In the genomic region with DNA sequence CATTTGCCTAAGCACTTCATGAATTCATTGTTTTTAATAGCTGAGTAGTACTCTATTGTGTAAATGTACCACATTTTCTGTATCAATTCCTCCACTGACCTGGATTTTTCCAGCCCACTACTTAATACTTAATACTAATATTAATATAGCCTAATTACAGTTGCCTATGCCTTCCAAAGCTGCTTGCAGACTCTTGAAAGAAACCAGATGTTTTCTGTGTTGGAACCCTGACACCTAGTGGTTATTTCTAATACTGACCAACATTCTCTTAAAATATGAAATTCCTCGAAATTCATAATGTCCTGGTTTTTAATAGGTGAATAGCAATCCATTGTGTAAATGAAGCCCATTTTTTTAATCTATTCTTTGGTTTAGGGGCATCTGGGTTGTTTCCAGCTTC, we compare ENCODE assay signal across 9 mouse cellular contexts. TPM values are rescaled to one million over a fixed set of nuclear protein-coding genes. Genes with fewer than 3 reads are reported as not detected.
DNase-seq lines count a peak whose midpoint lies in the region; ATAC-seq and TF ChIP-seq lines count a peak whose summit lies in the region.
"Had no signal": no experiment of that assay in that cellular context is flagged by ENCODE, and none has a peak within 500 bp of the region (broad histone marks: within the 10 kb centered on the region; RNA-seq: fewer than 3 reads in every experiment).

No protein-coding gene starts in this region.

- 31% methylated on average over 1 of the region's 1 CpGs for WGBS in midbrain, embryonic 13.5 days

- H3K4me2 ChIP-seq in midbrain, embryonic 13.5 days (replicated peaks): no peak overlapping the region
- H3K4me2 ChIP-seq: embryonic facial prominence, embryonic 13.5 days; heart, embryonic 15.5 days had no signal

- no peak overlapping the region for H3K27ac ChIP-seq in layer of hippocampus, adult 2 months
- H3K27ac ChIP-seq in midbrain, embryonic 13.5 days: no peak overlapping the region
- H3K27ac ChIP-seq: embryonic facial prominence, embryonic 13.5 days; heart, embryonic 15.5 days had no signal

- H3K27me3 ChIP-seq in midbrain, embryonic 13.5 days: no peaks in the 10 kb centered on the region
- H3K27me3 ChIP-seq: embryonic facial prominence, embryonic 13.5 days; heart, embryonic 15.5 days had no signal

- peak; percentile 88 for TF ChIP-seq CTCF in layer of hippocampus, adult 2 months (conservative IDR thresholded peaks at IDR 0.05)

- H3K4me3 ChIP-seq in layer of hippocampus, adult 2 months: no peak overlapping the region
- no peak overlapping the region for H3K4me3 ChIP-seq in midbrain, embryonic 13.5 days (replicated peaks)
- H3K4me3 ChIP-seq: embryonic facial prominence, embryonic 13.5 days; heart, embryonic 15.5 days had no signal

- H3K36me3 ChIP-seq in midbrain, embryonic 13.5 days: no peaks in the 10 kb centered on the region
- H3K36me3 ChIP-seq: embryonic facial prominence, embryonic 13.5 days; heart, embryonic 15.5 days had no signal

- H3K4me1 ChIP-seq in midbrain, embryonic 13.5 days (replicated peaks): no peaks in the 10 kb centered on the region
- H3K4me1 ChIP-seq: embryonic facial prominence, embryonic 13.5 days; heart, embryonic 15.5 days had no signal

- H3K9me3 ChIP-seq in midbrain, embryonic 13.5 days: no peaks in the 10 kb centered on the region
- H3K9me3 ChIP-seq: embryonic facial prominence, embryonic 13.5 days; heart, embryonic 15.5 days had no signal

- H3K9ac ChIP-seq in midbrain, embryonic 13.5 days (replicated peaks): no peak overlapping the region
- H3K9ac ChIP-seq: embryonic facial prominence, embryonic 13.5 days; heart, embryonic 15.5 days had no signal

- ATAC-seq in midbrain, embryonic 13.5 days: 0 out of 2 replicates have a peak, but pooled peaks have one; percentile 62

- DNase-seq in layer of hippocampus, adult 2 months (ENCODE audit: low spot score in 2 of 2): peak in 1 of 2 experiments; percentile 19
- DNase-seq in layer of hippocampus, postnatal 25 days (ENCODE audit: extremely low spot score in 1 of 2, low spot score in 1 of 2): no peak
- peak; percentile 29 for DNase-seq in Muller cell, postnatal 12 days (ENCODE audit: inconsistent ontology term)
- DNase-seq in embryo, embryonic 11.5 days (ENCODE audit: low read depth, low spot score): peak; percentile 14
- DNase-seq in urinary bladder, postnatal 4 days (ENCODE audit: low spot score in 2 of 2): no peak
- no peak for DNase-seq in heart, adult 11 months

RNA-seq across cellular contexts. Expression of a gene that starts 31.0 kb away (rescaled TPM):
- 10 to 100 TPM; 77.4 to 82.5 TPM for total RNA-seq in layer of hippocampus, adult 2 months (2021)
- 10 to 100 TPM; 60.7 to 65.6 TPM for total RNA-seq in layer of hippocampus, postnatal 25 days (2021)
- polyA plus RNA-seq in midbrain, embryonic 13.5 days (2015; fragmentation: Nextera tagmentation; extraction: Ambion mirVana): 0.89 and 1.2 TPM in 2 replicates

Comparison
In these comparisons a context has a peak if more than half of its experiments do, and no peak if none do; other contexts are left out.
1. DNase-seq: peak in Muller cell, postnatal 12 days (single experiment) and embryo, embryonic 11.5 days (single experiment); none in layer of hippocampus, postnatal 25 days (0 of 2), urinary bladder, postnatal 4 days (0 of 2) and heart, adult 11 months (single experiment).